Mouse (Mus musculus) cerebellum, postnatal 36 days (tissue): ENCODE data around the gene Cyp27b1.
"Not testable (repeated sequence)": the region's sequence is repeated elsewhere in the genome, so short reads cannot be mapped to it uniquely, and the experiment has no call there.

Experiments
- DNase-seq, 2 experiments: peaks; one replicate each; pipeline ENCODE4 v3.0.0; 2021 to 2022; ENCODE audit warnings: mixed read lengths in 2 of 2

Gene Cyp27b1

DNA sequence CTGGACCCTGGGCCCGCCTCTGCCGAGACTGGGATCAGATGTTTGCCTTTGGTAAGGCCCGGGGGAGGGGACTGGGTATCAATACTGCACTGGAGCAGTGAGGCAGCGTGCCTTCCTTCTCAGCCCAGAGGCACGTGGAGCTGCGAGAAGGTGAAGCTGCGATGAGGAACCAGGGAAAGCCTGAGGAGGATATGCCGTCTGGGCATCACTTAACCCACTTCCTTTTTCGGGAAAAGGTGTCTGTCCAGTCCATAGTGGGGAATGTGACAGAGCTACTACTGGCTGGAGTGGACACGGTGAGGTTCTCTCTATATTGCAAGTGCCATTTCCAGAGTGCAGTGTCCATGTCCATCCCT is 2.0 kb downstream of the Cyp27b1 start:
- no peak for DNase-seq

DNA sequence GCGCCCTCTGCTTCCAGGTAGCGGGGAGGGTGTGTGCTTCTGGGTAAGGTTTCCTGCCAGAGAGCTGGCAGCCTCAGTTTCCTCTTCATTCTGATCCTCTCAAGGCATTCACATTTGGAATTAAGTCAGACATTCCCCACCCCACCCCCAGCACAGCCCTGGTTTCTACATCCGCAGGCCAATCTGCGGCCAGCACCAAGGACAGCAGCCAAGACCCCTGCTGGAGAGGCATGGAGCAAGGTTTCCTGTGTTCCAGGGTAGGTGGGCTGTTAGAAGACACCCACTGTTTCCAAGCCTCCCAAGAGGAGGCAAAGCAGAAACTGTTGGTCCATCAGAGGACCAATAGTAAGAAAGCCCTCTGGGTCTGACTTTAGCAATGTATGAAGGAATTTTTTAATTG is 6.6 kb downstream of the Cyp27b1 start:
- no peak for DNase-seq

DNA sequence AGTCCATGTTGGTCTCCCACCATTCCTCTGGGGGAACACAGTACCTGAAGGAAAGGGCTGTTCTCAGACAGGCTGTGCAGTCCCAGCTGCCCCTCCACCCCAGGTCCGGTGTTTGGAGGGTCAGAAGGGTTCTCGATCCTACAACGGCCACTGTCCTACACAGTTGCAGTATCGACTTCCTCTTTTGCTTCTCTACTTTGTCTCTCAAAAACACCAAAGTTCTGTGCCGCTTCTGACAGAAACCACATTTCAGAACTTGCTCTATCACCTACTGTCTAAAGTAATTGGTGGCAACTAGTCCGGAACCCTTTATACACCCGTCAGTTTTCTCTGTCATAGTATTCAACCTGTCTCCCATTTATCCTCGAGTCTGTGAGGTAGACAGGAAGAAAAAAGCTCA is 7.4 kb downstream of the Cyp27b1 start:
- DNase-seq = no peak

DNA sequence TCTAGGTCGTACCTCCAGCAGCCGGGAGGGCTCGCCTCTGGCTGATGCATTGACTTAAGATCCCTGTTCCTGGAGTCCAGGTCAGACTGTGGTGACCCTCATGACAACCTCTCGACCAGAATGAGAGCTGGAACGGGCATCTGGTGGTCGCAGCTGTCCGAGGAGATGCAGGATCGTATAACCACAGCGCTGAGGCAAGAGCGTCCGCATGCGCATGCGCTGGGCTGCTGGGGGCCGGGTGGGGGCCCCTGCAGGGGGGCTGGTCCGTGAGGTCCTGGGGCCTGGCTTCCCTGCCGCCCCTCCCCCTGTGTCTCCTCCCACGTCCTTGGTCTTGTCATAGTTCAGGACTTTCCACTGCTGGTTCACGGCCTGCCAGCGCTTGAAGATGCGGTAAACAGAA is 8.4 kb downstream of the Cyp27b1 start:
- DNase-seq = no peak

DNA sequence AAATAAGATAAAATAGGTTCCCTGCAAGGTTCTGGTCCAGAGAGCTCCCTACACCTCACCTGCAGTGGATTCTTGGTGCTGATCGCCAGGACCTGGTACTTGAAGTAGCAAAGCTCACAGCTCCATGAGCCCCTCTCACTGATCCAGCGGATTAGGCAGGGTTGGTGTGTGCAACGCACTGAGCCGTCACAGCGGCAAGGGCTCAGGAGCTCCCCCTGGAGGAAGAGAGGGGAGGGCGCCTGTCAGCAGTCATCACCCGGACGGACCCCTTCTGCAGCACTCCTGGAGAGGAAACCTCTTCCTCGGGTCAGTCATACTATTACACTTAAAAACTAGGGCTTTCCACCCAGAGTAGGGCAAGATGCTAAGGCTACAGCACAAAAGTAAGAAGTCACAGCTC is 10.1 kb downstream of the Cyp27b1 start:
- DNase-seq = peak; percentile 76 to 81

DNA sequence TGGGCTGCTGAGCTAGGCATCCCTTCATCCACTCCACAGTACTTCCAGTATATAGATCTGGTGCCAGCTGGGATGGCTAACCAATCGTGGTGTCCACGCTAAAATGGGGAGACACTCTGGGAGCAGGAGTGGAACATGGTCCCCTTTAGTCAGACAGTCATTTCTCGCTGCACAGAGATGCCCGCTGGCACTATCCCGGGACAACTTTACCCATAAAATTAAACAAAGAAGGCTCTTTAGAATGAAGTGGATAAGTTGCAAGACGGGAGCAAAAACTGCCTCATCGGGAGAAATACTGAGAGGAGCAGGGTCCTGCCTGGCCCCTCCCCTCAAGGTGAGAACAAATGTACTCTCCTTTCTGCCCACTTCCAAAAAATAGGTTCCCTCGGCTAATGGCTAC is 10.7 kb downstream of the Cyp27b1 start:
- peak in 1 of 2 experiments; percentile 16 for DNase-seq

DNA sequence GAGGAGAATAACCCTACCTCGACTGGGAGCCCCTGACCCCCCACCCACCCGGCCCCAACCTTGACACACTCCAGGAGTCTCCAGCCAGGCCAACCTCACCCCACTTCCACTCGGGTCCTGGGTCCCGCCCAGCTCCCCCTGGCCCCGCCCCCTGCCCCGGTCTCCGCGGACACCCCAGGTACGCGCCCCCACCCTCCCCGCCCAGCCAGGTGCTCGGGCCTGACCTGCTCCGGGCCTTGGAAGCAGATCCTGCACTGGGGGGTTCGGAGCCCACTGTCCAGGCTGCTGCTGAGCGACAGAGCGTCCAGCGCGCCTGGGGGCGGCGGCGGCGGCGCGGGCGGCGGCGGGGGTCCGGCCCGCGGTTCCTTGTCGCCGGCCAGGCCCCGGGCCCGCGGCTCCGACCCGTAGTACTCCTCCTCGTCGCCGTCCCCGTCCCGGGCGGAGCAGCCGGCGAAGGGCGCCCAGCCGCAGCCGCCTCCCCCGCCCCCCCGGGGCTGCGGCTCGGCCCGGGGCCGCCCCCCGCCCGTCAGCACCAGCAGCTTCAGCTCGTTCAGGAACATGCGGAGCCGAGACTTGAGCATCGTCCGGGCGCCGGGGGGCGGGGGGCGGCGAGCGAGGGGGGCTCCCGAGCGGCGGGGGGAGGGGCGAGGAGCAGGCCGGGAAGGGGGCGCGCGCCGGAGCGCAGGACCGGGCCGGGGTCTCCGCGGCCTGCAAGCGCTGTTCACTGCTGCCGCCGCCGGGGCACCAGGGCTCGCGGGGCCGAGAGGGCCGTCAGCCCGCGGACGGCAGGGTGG is 11.3 kb downstream of the Cyp27b1 start:
- DNase-seq = peak; percentile 16 to 40

DNA sequence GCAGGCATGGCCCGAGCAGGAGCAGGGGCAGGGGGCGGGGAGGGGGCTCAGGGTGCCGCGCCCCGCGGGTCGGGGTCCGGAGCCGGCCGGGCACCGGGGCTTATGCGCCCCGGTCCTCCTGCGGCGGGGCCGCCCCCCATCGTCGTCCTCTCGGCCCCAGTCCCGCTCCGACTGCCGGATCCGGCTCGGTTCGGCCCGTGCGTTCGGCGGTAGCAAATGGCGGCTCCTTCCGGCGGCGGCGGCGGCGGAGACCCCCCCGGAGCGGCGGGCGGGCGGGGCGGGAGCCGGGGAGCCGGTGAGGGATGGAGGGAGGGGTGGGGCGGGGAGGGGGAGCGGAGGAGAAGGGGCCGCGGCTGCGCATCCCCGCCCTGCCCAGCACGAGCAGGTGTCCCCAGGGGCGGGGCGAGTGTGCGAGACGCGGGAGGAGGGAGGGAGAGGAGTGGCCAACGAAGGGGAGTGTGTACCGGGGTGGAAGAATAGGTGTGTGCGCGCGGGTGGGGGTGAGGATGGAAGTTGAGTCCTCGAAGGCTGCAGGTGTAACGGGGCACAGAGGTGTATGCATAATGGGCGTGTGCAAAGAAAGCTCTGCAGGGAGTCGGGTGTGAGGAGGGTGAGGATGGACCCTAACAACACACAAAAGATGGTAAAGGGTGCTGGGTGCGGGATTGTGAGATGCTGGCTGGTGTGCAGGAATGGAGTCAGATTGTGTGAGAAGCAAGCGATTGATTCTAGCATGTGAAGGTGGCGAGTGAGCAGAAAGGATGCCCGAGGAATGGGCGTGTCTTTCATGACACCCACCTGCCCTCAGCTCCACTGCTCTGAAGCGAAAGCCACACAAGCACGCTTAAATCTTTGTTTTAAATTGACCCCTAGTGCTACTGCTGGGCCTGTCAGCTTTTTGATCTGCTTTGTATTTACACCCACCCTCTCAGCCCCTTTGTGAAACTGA is 12.2 kb downstream of the Cyp27b1 start, which contains the start of gene March9:
March9 (minus strand) TSS at position 217 of the 949 bp plus-strand sequence.
- peak; percentile 75 to 90 for DNase-seq

DNA sequence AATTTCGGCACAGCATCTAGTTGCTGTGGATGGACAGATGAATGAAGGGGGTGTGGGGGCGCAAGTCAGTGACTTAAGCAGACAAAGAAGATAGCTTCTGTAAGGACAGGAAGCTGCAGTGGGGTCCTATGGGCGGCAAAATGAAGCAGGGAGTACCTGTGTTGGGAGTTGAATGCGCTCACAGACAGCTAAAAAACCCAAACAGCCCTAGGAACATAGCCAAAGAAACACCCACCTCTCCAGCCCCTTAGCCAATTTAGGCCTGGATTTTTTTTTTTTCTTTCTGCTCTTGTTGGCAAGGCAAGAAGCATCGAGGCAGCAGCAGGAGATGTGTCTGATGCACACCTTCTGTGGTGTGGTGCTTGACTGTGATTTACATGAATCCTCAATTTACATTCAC is 13.0 kb downstream of the Cyp27b1 start:
- no peak for DNase-seq

DNA sequence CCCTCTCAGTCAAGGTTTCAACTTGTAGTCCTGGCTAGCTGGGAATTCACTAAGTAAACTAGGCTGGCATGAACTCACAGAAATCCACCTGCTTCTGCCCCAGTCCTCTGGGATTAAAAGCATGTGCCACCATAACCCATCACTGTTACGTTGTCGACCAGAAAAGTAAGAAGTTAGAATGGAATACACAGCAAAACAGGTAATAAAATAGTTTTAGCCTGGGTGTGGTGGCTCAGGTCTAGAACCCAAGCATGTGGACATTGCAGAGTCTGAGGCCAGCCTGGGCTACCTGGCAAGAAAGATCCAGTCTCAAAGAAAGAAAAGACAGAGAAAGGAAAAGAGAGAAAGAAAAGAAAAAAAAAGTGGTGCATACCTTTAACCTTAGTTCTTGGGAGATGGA is 13.5 kb downstream of the Cyp27b1 start:
- DNase-seq = no peak

DNA sequence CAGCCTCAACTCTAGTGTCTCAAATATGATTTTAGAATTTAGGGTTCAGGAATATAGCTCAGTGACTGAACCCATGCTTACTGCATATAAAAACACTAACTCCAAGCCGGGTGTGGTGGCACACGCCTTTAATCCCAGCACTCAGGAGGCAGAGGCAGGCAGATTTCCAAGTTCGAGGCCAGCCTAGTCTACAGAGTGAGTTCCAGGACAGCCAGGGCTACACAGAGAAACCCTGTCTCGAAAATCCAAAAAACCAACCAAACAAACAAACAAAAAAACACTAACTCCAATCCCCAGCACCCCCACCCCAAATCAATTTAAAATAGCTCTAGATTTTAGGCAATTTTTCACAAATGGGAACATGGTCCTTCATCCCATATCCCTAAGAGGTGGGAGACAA is 14.1 kb downstream of the Cyp27b1 start:
- not testable (repeated sequence) for DNase-seq

DNA sequence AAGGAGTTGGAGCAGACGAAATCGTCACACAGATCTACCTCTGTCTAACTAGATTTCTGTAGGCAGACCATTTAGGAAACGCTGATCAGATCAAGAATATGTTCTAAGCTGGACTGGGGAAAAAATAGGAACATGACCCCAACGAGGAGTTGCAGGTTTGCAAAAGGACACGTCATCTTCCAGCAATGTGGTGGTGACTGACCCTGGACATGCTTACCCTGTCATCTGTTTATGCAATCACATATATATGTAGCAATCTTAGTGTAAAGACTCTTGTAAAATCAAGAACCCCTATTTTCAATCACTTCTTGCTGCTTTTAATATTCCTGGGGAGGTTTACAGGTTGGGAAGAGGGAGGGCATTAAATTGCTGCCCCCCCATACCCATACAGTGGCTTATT is 14.5 kb downstream of the Cyp27b1 start:
- DNase-seq = no peak

DNA sequence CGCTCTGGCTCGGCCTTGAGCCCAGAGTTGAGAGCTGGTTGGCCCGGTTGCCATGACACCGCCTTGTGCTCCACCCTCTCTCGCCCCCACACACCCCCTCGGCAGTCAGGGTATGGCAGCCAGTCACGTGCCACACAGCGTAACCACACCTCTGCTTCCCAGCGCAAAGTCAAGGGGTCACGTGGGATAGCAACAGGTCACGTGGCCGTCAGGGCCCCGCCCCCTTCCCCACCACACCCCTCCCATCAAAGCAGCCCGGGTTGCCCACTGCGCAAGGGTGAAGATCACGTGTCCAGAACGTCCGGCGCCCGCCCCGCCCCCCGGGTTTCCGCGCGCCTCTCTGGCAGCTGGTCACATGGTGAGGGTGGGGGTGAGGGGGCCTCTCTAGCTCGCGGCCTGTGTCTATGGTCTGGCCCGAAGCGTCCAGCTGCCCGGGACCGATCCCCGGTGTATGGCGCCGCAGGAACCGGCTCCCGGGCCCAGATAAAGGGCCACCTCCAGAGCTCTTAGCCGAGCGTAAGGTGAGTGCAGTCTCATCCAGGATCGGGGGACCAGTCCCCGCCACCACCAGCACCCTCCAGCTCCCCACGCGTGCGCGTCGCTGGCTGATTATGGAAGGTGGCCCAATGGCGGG is 15.3 kb downstream of the Cyp27b1 start, which contains the start of gene Cdk4:
Cdk4 (plus strand) TSS at position 296 of the 634 bp plus-strand sequence.
- DNase-seq = peak; percentile 98 to 100

DNA sequence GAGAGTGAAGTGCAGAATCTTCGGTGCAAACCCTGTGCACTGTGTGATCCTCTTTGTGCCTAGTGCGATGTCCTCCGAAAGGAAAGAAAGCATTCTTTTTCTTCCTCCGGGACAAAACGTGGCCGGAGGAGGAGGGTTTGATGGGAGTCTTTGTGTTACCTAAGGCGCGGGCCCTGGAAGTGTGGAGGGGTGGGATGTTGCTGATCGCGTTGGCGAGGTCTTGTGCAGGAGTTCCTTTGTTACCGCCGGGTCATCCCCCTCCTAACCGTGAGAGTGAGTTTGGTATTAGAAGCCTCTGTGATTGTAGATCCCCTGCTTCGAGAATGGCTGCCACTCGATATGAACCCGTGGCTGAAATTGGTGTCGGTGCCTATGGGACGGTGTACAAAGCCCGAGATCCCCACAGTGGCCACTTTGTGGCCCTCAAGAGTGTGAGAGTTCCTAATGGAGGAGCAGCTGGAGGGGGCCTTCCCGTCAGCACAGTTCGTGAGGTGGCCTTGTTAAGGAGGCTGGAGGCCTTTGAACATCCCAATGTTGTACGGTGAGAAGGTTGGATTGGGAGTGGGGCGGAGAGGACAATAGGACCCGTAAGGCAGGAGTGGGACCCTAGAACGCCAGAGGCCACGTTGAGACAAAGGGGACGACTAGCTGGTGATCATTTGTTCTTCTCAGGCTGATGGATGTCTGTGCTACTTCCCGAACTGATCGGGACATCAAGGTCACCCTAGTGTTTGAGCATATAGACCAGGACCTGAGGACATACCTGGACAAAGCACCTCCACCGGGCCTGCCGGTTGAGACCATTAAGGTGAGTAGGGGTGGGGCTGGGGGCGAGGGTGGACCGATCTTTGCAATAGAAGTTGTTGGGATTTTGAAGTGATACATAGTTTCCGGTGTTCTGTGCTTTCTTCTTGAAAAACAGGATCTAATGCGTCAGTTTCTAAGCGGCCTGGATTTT is 16.1 kb downstream of the Cyp27b1 start:
- DNase-seq = no peak

DNA sequence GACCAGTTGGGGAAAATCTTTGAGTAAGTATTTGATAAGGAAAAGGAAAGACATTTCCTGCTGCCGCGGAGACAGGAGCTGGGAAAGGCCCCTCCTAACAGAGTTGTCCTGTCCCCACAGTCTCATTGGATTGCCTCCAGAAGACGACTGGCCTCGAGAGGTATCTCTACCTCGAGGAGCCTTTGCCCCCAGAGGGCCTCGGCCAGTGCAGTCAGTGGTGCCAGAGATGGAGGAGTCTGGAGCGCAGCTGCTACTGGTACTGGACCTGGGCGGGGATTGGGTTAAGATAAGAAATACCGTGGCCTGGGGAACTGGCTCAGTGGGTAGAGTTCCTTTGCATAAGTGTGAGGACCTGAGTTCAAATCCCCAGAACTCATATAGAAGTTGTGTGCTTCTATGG is 17.9 kb downstream of the Cyp27b1 start:
- DNase-seq = no peak

DNA sequence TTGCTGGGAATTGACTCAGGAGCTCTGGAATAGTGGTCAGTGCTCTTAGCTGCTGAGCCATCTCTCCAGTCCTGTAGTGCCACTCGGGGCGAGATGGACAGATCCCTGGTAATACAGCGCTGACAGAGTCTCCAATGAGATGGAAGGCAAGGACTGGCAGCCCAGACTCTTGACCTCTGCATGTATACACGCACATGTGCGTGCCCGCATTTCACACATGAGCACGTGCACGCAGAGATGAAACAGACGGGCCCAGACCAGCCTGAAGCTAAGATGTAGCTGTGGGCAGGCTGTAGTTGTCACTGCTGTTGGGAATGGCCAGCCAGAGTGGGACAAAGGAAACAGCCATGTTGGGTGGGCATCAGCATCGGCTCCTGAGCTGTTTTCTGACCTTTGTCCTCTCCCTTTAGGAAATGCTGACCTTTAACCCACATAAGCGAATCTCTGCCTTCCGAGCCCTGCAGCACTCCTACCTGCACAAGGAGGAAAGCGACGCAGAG is 18.5 kb downstream of the Cyp27b1 start:
- no peak for DNase-seq

DNA sequence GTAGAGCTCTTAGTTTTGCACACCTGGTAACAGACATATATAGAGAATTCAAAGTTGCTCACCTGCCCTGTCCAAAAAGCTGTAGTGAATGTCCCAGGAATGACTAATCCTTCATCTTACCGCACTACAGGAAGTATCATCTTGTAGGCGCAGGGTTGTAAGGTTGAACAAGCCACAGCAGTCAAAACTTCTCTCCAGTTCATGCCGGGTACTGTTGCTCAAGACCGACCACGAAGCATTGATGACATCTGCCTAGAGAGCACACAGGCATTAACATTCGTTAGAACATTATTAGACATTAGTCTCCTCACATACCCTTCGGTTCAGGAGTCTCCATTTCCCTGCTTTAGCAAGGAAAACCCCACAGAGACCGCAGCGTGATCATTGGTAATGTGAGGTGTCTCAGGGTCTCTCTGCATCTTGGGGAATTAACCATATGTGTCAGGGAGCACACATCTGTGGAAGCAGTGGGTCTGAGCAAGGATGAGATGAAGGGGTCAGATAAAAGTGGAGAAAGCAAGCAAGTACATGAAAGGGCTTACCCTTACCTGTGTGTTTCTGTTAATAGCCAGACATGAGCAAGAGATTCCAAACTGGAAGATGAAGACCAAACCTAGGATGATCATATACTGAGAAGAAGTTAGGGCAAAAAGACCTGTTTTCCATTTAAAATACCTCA is 20.4 kb downstream of the Cyp27b1 start:
- DNase-seq = no peak

DNA sequence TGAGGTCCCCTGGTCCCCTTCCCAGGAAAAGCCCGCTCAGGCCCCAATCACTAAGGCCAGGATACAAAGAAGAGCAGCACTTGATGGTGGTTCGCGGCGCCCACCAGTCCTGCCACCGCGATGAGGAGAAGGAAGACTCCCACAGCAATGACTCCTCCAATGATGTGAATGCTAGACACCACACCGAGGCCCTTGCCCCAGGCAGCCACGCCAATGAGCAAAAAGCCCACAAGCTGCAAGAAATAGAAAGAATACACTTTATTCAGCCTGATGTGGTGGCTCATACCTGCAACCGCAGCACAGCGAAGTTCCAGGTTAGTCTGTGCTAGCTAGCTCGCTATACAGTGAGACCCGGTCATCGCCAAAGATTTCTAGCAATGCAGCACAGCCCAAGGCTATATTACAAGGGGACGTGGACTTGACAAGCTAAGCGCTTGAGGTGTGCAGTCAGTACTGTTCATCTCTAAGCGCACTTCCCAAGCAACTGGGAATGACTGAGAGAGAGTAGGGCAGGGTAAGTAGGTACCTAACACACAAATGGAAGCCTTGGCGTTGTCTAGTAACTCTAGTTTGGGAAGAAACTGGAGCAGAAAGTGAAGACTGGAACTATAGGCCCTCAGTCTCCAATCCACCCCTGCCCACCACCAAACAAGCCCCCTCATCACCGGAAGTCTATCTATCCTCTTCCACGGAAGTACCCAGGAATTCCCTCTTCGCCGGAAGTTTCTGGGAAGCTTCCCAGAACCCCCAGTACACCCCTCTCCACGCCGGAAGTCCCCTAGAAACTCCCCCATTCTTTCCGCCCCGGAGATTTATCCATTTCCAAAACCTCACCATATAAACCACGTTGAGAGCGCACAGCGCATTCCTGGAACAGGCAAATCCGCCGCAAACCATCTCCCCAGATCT is 21.5 kb downstream of the Cyp27b1 start:
- DNase-seq = no peak

DNA sequence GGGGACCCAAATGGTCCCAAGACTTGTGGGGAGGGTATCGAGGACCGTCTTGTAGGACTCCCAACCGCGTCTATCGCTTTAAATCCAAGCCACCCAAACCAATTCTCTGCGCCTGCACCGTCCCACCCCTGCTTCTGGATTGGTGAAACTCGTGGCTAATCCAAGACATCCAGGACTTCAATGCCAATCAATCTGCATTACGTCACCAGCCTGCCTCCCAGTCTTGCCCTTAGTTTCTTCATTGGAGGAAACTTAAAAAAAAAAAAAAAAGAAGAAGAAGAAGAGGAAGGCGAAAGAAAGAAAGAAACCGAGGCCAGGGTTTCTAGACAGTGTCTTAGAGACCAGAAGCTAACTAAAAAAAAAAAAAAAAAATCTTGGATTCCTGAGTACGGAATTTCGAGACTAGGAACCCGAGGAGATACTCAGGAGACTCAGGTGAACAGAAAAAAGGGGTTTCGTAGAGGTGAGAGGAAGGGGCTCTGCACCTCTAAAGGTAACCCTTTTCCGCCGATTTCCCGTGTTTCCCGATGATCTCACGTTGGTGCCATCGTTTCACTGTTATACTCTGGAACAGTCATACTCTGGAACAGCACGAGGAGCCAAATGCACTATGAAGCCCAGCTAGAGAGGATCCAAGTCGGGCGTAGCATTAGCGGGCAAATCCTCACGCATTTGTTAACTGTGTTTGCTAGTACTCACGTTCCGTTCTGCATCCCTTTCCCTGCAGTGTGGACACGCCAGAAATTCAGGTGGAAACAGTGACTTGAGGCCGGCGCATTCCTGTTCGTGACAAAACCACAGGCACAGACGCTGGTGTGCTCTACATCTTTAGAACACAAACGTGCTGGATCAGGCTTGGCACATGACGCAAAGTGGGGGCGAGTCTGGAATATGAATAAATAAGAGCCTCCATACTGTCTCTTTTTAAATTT is 22.4 kb downstream of the Cyp27b1 start, which contains the start of gene Tspan31:
Tspan31 (minus strand) TSS at position 75 of the 932 bp plus-strand sequence.
- peak; percentile 88 to 90 for DNase-seq
